Mouse (Mus musculus) forebrain, embryonic 11.5 days (tissue): Measurements from ENCODE around the gene Rfx8. TPM values are rescaled to one million over a fixed set of nuclear protein-coding genes. Genes with fewer than 3 reads are reported as not detected.

ENCODE experiments used
- ATAC-seq: fragments of 200-750 bp; cut with Nextera tagmentation; replicated peaks from 2 replicates; pipeline ENCODE4 v1.8.0; 2017; ENCODE audit warnings: moderate TSS enrichment; ENCODE audit not compliant: low FRiP score
- DNase-seq: peaks from one replicate; pipeline ENCODE4 v3.0.0-alpha.2; 2017; ENCODE audit warnings: low spot score
- H3K27ac ChIP-seq: fragments of 300-500 bp; sonication (generic); 2 replicates; pipeline ENCODE4 v1.5.1; 2014; ENCODE audit warnings: low read depth, low read length
- H3K27me3 ChIP-seq: fragments of 300-500 bp; sonication (generic); 2 replicates; pipeline ENCODE4 v1.6.1; 2014; ENCODE audit warnings: mild to moderate bottlenecking, low read length, mixed read lengths; ENCODE audit not compliant: control insufficient read depth, insufficient read depth
- H3K36me3 ChIP-seq: fragments of 300-500 bp; sonication (generic); 2 replicates; pipeline ENCODE4 v1.6.1; 2014; ENCODE audit warnings: mild to moderate bottlenecking, low read length, moderate library complexity, mixed read lengths; ENCODE audit not compliant: control insufficient read depth, insufficient read depth
- H3K4me1 ChIP-seq: fragments of 300-500 bp; sonication (generic); replicated peaks from 2 replicates; pipeline ENCODE4 v1.6.1; 2014; ENCODE audit warnings: low read length, mixed read lengths; ENCODE audit not compliant: control insufficient read depth, insufficient read depth
- H3K4me2 ChIP-seq: fragments of 300-500 bp; sonication (generic); 2 replicates; pipeline ENCODE4 v1.6.1; 2014; ENCODE audit warnings: low read depth, mild to moderate bottlenecking, low read length, moderate library complexity, mixed read lengths; ENCODE audit not compliant: severe bottlenecking
- H3K4me3 ChIP-seq: fragments of 300-500 bp; sonication (generic); 2 replicates; pipeline ENCODE4 v1.5.1; 2014; ENCODE audit warnings: low read depth, low read length
- H3K9ac ChIP-seq: fragments of 300-500 bp; sonication (generic); 2 replicates; pipeline ENCODE4 v1.6.1; 2014; ENCODE audit warnings: low read length
- H3K9me3 ChIP-seq: fragments of 300-500 bp; sonication (generic); 2 replicates; pipeline ENCODE4 v1.6.1; 2016; ENCODE audit warnings: low read length, mixed read lengths; ENCODE audit not compliant: control insufficient read depth
- WGBS: fragments of 180-500 bp; shearing (Covaris S2); extraction: QIAGEN DNeasy Blood & Tissue Kit; methylation state at CpG from one replicate; pipeline ENCODE4 v1.1.7; 2014; 5-methylcytosine and 5-hydroxymethylcytosine counted together
- polyA plus RNA-seq: library from polyadenylated mRNA; unstranded; fragments of >200 nt; fragmentation: Nextera tagmentation; extraction: Ambion mirVana; gene quantifications from 2 replicates; pipeline ENCODE4 v1.2.1, GENCODE M21; 2014

Gene Rfx8
- polyA plus RNA-seq, 1 experiment from 2014 or later, result 0.45 TPM

DNA sequence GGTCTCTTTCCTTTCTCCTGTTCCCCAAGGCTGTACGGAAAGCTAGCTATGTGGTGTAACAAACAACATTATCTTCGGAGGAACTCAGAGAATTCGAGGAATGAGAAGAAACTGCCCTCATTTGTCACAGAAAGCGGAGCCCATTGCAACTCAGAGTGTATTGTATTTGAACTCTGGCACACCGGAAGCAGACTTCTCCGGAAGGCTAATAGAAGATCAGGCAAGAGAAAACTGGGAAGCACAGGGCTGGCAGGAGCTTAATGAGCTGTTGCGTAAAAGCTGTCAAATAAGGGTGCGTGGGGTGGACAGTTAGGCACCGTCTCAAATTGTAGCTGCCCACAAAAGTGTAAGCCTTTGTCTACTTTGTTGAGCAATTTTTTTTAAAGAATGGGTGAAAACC is 10.7 kb upstream of the Rfx8 start:
- Histone ChIP-seq H3K36me3 (no peaks in the 10 kb centered on the region), H3K9ac (no peak overlapping the region), H3K4me3 (no peak overlapping the region), H3K4me1 (peaks cover 6% of the 10 kb centered on the region), H3K4me2 (no peak overlapping the region), H3K27ac (no peak overlapping the region), H3K9me3 (no peaks in the 10 kb centered on the region), H3K27me3 (peaks cover 13% of the 10 kb centered on the region)
- WGBS, result 32% methylated on average over 9 of the region's 9 CpGs
- ATAC-seq (no peak), DNase-seq (no peak)

DNA sequence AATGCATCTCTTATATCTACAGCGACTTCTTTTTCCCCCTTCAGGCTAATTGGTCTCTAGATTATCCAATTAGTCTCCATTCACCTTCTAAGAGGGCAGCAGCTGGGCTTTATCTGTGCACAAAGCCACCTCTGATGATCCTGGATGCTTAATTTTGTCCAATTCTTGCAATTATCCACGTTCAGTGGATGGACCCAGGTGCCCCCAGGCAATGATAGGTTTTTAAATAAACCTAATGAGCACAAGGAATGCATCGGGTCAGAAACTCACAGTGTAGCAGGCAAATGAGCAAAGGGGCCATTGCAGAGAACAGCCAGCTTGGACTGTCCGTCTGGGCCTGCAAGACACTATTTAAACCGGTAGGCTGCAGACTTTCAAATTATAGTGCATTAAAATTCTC is 10.1 kb upstream of the Rfx8 start:
- 12% methylated on average over 5 of the region's 5 CpGs for WGBS
- peaks cover 6% of the 10 kb centered on the region for H3K4me1 ChIP-seq
- H3K4me3 ChIP-seq, result no peak overlapping the region
- ATAC-seq, result peak; percentile 72
- no peak overlapping the region for H3K9ac ChIP-seq
- H3K9me3 ChIP-seq, result no peaks in the 10 kb centered on the region
- H3K27me3 ChIP-seq, result peaks cover 13% of the 10 kb centered on the region
- no peak overlapping the region for H3K4me2 ChIP-seq
- no peak overlapping the region for H3K27ac ChIP-seq
- DNase-seq, result peak; percentile 64
- H3K36me3 ChIP-seq, result no peaks in the 10 kb centered on the region

DNA sequence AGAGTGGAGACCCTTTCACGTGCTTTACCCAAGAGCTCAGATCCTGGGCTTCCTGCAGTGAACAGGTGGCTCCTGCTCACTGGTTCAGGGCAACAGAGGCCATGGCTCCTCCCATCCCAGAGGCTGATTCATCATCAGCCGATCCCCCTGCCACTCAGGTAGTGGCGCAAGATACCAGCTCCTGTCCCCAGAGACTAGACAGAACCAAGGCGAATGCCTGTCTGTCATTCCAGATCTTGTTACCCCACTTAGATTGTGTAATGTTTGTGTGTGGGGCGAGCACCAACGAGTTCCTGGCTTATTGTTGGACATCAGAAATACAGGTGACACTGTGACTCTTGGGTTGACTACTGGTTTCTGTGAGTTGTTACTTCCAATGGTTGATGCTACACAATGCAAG is 9.1 kb upstream of the Rfx8 start:
- no peak overlapping the region for H3K27ac ChIP-seq
- no peaks in the 10 kb centered on the region for H3K36me3 ChIP-seq
- no peak for ATAC-seq
- peaks cover 6% of the 10 kb centered on the region for H3K4me1 ChIP-seq
- no peak for DNase-seq
- peaks cover 13% of the 10 kb centered on the region for H3K27me3 ChIP-seq
- H3K9me3 ChIP-seq, result no peaks in the 10 kb centered on the region
- no peak overlapping the region for H3K4me2 ChIP-seq
- 77% methylated on average over 6 of the region's 6 CpGs for WGBS
- no peak overlapping the region for H3K4me3 ChIP-seq
- H3K9ac ChIP-seq, result no peak overlapping the region

DNA sequence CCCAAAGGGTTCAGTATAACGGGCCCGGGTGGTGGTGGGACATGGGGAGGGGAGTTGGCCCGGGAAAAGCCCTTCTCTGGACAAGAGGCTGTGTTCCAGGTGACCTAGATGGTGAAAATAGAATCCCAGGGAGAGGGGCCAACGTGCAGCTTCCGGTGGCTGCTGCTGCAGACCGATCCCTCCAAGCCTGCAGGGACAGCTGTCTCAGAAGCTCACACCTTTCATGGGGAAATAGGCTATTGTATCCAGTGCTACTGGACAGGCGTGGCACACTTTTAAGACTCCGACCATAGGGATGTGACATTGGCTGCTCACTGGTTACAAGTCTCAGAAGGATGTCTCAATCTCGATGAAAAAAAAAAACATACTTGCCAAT is 542 bp upstream of the Rfx8 start:
- WGBS, result 19% methylated on average over 9 of the region's 9 CpGs
- peak; percentile 56 for DNase-seq
- ATAC-seq, result 0 out of 2 replicates have a peak, but pooled peaks have one; percentile 39

DNA sequence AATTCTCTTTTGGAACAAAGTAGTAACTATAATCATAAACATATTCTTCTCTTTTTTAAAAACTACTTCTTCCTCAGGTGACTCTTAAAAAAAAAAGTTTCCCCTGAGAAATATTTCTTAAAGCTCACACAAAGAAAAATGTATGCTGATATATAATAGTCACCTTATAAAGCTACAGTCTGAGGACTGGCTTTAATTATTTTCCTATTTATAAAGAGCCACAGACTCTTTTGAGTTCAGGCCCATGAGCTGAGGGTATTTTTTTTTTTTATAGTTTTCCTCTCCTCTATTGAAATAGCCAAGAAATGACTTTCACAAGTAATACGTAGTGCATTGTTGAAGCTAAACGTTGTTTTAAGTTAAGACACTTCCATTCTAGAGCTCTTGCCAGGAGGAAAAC is 611 bp downstream of the Rfx8 start:
- H3K9me3 ChIP-seq, result no peaks in the 10 kb centered on the region
- peak overlapping the region; percentile 89 for H3K4me2 ChIP-seq
- H3K9ac ChIP-seq, result peak overlapping the region; percentile 74
- H3K27me3 ChIP-seq, result no peaks in the 10 kb centered on the region
- DNase-seq (no peak), ATAC-seq (no peak)
- no peak overlapping the region for H3K4me3 ChIP-seq
- H3K4me1 ChIP-seq, result peaks cover 7% of the 10 kb centered on the region; the same call in 1 of the 2 replicates
- no peaks in the 10 kb centered on the region for H3K36me3 ChIP-seq
- 38% methylated on average over 2 of the region's 2 CpGs for WGBS
- no peak overlapping the region for H3K27ac ChIP-seq

More for the DNA sequence above, 542 bp upstream of the Rfx8 start:
- Histone ChIP-seq H3K27ac (no peak overlapping the region), H3K4me3 (peak overlapping the region; percentile 50), H3K9ac (peak overlapping the region; percentile 74), H3K4me2 (peak overlapping the region; percentile 89), H3K27me3 (no peaks in the 10 kb centered on the region), H3K4me1 (peaks cover 7% of the 10 kb centered on the region; the same call in 1 of the 2 replicates), H3K36me3 (no peaks in the 10 kb centered on the region), H3K9me3 (no peaks in the 10 kb centered on the region)

DNA sequence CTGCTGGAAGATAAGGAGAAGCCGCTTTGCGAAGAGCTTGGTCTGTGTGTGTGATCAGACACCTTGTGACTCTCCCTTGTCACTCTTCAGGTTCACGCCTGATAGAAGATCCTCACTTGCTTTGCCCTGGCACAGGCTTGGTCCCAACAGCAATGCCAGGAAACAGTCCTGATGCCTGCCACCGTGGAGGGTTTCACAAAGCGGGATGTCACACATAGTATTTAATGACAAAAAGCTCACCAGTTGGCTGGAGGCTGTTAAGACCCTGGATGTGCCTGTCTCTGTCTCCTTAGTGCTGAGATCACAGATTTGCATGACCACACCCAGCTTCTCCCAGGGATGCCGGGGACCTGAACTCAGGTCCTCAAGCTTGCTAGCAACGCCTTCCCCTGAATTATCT is 5.2 kb downstream of the Rfx8 start:
- no peak for ATAC-seq
- H3K4me1 ChIP-seq, result peaks cover 5% of the 10 kb centered on the region; the same call in 1 of the 2 replicates
- H3K4me3 ChIP-seq, result no peak overlapping the region
- no peak overlapping the region for H3K4me2 ChIP-seq
- no peak for DNase-seq
- H3K9ac ChIP-seq, result no peak overlapping the region
- 89% methylated on average over 7 of the region's 7 CpGs for WGBS
- H3K27me3 ChIP-seq, result no peaks in the 10 kb centered on the region
- H3K27ac ChIP-seq, result no peak overlapping the region
- no peaks in the 10 kb centered on the region for H3K9me3 ChIP-seq
- no peaks in the 10 kb centered on the region for H3K36me3 ChIP-seq

DNA sequence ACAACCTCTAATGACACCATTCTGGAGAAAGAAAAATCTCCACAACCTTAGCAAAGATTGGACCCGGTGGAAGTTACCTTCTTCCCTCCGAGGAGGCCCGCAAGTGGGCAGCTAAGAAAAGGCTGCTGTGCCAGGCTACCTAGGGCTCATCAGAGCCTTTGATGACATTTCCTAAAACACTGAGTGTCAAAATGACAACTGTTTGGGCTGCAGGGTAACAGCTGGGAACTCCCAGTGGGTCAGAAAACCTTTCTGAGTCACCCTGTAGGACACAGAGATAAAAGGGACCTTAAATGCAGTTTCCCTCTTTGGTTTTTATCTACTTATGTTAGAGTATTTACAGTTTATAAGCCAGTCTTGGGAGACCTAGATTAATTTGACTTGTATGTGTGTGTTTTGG is 6.1 kb downstream of the Rfx8 start:
- H3K4me2 ChIP-seq, result no peak overlapping the region
- H3K9me3 ChIP-seq, result no peaks in the 10 kb centered on the region
- ATAC-seq (no peak), DNase-seq (no peak)
- no peak overlapping the region for H3K9ac ChIP-seq
- peaks cover 3% of the 10 kb centered on the region; the same call in 1 of the 2 replicates for H3K4me1 ChIP-seq
- no peak overlapping the region for H3K4me3 ChIP-seq
- no peaks in the 10 kb centered on the region for H3K27me3 ChIP-seq
- 94% methylated on average over 3 of the region's 3 CpGs for WGBS
- no peaks in the 10 kb centered on the region for H3K36me3 ChIP-seq
- H3K27ac ChIP-seq, result no peak overlapping the region

DNA sequence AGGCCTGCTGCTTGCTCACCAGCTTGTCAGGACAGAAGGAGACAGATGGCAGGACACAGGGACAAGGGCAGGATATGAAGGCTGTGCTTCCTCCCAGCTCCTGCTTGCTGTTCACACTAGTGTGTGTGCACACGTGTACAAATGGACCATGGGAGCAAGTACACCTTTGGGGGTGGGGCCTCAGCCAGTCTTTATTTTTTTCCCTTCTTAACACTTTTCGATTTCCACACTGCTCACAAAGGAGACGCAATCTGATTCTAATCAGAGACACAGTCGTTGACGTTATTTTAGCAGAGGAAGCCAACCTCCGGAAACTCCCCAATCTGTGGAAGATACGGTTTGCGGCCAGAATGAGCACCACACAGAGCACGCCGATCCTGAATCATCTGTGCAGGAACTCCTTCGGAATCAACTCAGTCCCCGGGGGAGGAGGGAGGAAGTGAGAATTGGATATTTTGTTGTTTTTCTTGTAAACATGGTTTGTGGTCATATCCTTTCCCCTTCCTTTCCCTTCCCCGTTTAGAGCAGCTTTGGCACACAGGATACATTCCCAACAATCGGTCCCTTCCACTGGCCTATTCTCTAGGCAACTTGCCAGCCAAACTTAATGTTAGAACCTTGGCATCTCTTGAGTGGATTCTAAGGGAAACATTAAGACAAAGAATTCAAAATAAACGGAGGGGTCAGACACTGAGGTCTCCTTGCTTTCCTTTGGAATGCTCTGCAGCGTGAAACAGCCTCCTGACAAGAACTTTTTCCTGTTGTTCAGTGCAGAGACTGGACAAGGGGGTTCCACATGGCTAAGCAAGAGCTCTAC is 6.7 kb downstream of the Rfx8 start:
- Histone ChIP-seq H3K4me3 (no peak overlapping the region), H3K27me3 (no peaks in the 10 kb centered on the region), H3K36me3 (no peaks in the 10 kb centered on the region), H3K4me2 (no peak overlapping the region), H3K9me3 (no peaks in the 10 kb centered on the region), H3K27ac (no peak overlapping the region), H3K9ac (no peak overlapping the region), H3K4me1 (0 out of 2 replicates have a peak, but pooled peaks cover 2% of the 10 kb centered on the region)
- 84% methylated on average over 16 of the region's 16 CpGs for WGBS
- ATAC-seq (no peak), DNase-seq (no peak)

DNA sequence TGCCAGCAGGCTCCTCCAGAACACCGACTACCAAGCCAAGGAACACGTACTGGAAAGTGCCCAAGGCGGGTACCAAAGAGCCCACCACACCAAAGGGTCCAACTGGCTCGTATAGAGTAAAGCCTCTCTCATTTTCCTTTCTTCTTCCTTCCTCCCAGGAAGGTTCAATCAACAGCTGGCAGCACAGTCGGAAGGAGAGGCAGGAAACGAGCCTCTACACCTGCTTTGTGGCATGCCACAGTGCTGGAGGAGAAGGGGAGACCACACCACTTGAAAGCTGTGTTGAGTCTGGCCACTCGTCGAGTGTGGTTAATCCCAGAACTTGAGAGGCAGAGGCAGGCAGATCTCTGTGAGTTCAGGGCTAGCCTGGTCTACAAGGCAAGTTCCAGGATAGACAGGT is 7.5 kb downstream of the Rfx8 start:
- no peaks in the 10 kb centered on the region for H3K36me3 ChIP-seq
- H3K9ac ChIP-seq, result no peak overlapping the region
- ATAC-seq (no peak), DNase-seq (no peak)
- 0 out of 2 replicates have a peak, but pooled peaks cover 2% of the 10 kb centered on the region for H3K4me1 ChIP-seq
- no peaks in the 10 kb centered on the region for H3K9me3 ChIP-seq
- 89% methylated on average over 8 of the region's 8 CpGs for WGBS
- no peaks in the 10 kb centered on the region for H3K27me3 ChIP-seq
- H3K27ac ChIP-seq, result no peak overlapping the region
- no peak overlapping the region for H3K4me3 ChIP-seq
- H3K4me2 ChIP-seq, result no peak overlapping the region
